In genomic region chr3:105710246-105710645, GRCm38 (mm10) we compare ENCODE assay signal across 10 mouse cellular contexts. TPM values are rescaled to one million over a fixed set of nuclear protein-coding genes. Genes with fewer than 3 reads are reported as not detected.
A peak's percentile ranks its signal among the peaks of the same experiment; 100 is the strongest.
DNase-seq lines count a peak whose midpoint lies in the region; ATAC-seq and TF ChIP-seq lines count a peak whose summit lies in the region.
"Had no signal": no experiment of that assay in that cellular context is flagged by ENCODE, and none has a peak within 500 bp of the region (broad histone marks: within the 10 kb centered on the region; RNA-seq: fewer than 3 reads in every experiment).

No protein-coding gene starts in this region.

- no peaks in the 10 kb centered on the region for H3K9me3 ChIP-seq in intestine, embryonic 14.5 days (ENCODE audit: control insufficient read depth, low read length)
- no peaks in the 10 kb centered on the region for H3K9me3 ChIP-seq in intestine, embryonic 16.5 days (ENCODE audit: control insufficient read depth, low read length)
- no peaks in the 10 kb centered on the region for H3K9me3 ChIP-seq in stomach, embryonic 15.5 days
- H3K9me3 ChIP-seq in stomach, postnatal 0 days (ENCODE audit: control insufficient read depth, low read length): no peaks in the 10 kb centered on the region
- H3K9me3 ChIP-seq: neural tube, embryonic 12.5 days had no signal

- H3K9ac ChIP-seq in intestine, embryonic 14.5 days (ENCODE audit: low read length): no peak overlapping the region
- H3K9ac ChIP-seq in intestine, embryonic 16.5 days (ENCODE audit: low read depth, low read length): no peak overlapping the region
- no peak overlapping the region for H3K9ac ChIP-seq in stomach, embryonic 15.5 days
- no peak overlapping the region for H3K9ac ChIP-seq in stomach, postnatal 0 days (ENCODE audit: low read length)
- H3K9ac ChIP-seq: neural tube, embryonic 12.5 days had no signal

- H3K4me1 ChIP-seq in intestine, embryonic 14.5 days (replicated peaks; ENCODE audit: control insufficient read depth, insufficient read depth, low read length): no peaks in the 10 kb centered on the region; the same call in none of the 2 replicates
- peaks cover 6% of the 10 kb centered on the region for H3K4me1 ChIP-seq in intestine, embryonic 16.5 days (ENCODE audit: control insufficient read depth, insufficient read depth, low read length)
- H3K4me1 ChIP-seq in stomach, embryonic 15.5 days: peaks cover 13% of the 10 kb centered on the region
- peaks cover 2% of the 10 kb centered on the region for H3K4me1 ChIP-seq in stomach, postnatal 0 days (replicated peaks; ENCODE audit: control insufficient read depth, insufficient read depth)

- H3K27ac ChIP-seq in intestine, embryonic 14.5 days (ENCODE audit: low read depth): no peak overlapping the region
- no peak overlapping the region for H3K27ac ChIP-seq in intestine, embryonic 16.5 days (ENCODE audit: low read length)
- H3K27ac ChIP-seq in stomach, embryonic 15.5 days: 0 out of 2 replicates have a peak overlapping the region, but pooled peaks have one; percentile 4
- no peak overlapping the region; the same call in 1 of the 2 replicates for H3K27ac ChIP-seq in stomach, postnatal 0 days (replicated peaks)
- H3K27ac ChIP-seq: kidney, postnatal 0 days; neural tube, embryonic 12.5 days had no signal

- no peaks in the 10 kb centered on the region for H3K36me3 ChIP-seq in intestine, embryonic 14.5 days (ENCODE audit: control insufficient read depth, insufficient read depth, low read length)
- no peaks in the 10 kb centered on the region for H3K36me3 ChIP-seq in intestine, embryonic 16.5 days (ENCODE audit: control insufficient read depth, insufficient read depth, low read length)
- no peaks in the 10 kb centered on the region for H3K36me3 ChIP-seq in stomach, embryonic 15.5 days
- no peaks in the 10 kb centered on the region for H3K36me3 ChIP-seq in stomach, postnatal 0 days (ENCODE audit: control insufficient read depth, insufficient read depth, low read length)
- H3K36me3 ChIP-seq: neural tube, embryonic 12.5 days had no signal

- no peak for TF ChIP-seq CTCF in stomach, postnatal 0 days (IDR thresholded peaks at IDR 0.05; ENCODE audit: low read depth)

- no peak overlapping the region for H3K4me3 ChIP-seq in intestine, embryonic 14.5 days (ENCODE audit: low read depth, low read length)
- H3K4me3 ChIP-seq in intestine, embryonic 16.5 days (ENCODE audit: low read length): no peak overlapping the region
- no peak overlapping the region for H3K4me3 ChIP-seq in stomach, embryonic 15.5 days (replicated peaks)
- H3K4me3 ChIP-seq in stomach, postnatal 0 days (ENCODE audit: low read depth, low read length): no peak overlapping the region
- H3K4me3 ChIP-seq: neural tube, embryonic 12.5 days had no signal

- TF ChIP-seq EP300 in stomach, postnatal 0 days (optimal IDR thresholded peaks at IDR 0.05): no peak

- 65% methylated on average over 6 of the region's 6 CpGs for WGBS in intestine, embryonic 14.5 days
- 49% methylated on average over 6 of the region's 6 CpGs for whole genome bisulfite sequencing in intestine, embryonic 16.5 days
- 49% methylated on average over 6 of the region's 6 CpGs for WGBS in stomach, embryonic 15.5 days
- WGBS in stomach, postnatal 0 days: 39% methylated on average over 6 of the region's 6 CpGs

- H3K4me2 ChIP-seq in intestine, embryonic 14.5 days (ENCODE audit: low read length): no peak overlapping the region
- no peak overlapping the region for H3K4me2 ChIP-seq in intestine, embryonic 16.5 days (ENCODE audit: low read depth, low read length)
- no peak overlapping the region for H3K4me2 ChIP-seq in stomach, embryonic 15.5 days
- H3K4me2 ChIP-seq in stomach, postnatal 0 days (replicated peaks; ENCODE audit: low read depth): no peak overlapping the region
- H3K4me2 ChIP-seq: neural tube, embryonic 12.5 days had no signal

- ATAC-seq in intestine, embryonic 14.5 days (replicated peaks; ENCODE audit: low FRiP score, low TSS enrichment, low read depth): no peak
- no peak for ATAC-seq in intestine, embryonic 16.5 days
- ATAC-seq in stomach, embryonic 15.5 days (ENCODE audit: insufficient read depth, low FRiP score, low read depth): no peak
- no peak for ATAC-seq in stomach, postnatal 0 days (ENCODE audit: low FRiP score, low TSS enrichment)

- peak; percentile 47 for DNase-seq in intestine, embryonic 14.5 days (ENCODE audit: low spot score)
- no peak for DNase-seq in stomach, postnatal 0 days (ENCODE audit: low spot score)
- DNase-seq in cerebellum, postnatal 4 days (ENCODE audit: low spot score in 2 of 2): peak; percentile 49 to 81
- DNase-seq in spleen, adult 18-20 months: no peak
- no peak for DNase-seq in ovary, postnatal 36 days (ENCODE audit: low spot score)
- DNase-seq: thymus, postnatal 36 days had no signal

- H3K27me3 ChIP-seq in intestine, embryonic 14.5 days (replicated peaks; ENCODE audit: control insufficient read depth, insufficient read depth, low read length): peaks cover 14% of the 10 kb centered on the region
- H3K27me3 ChIP-seq in intestine, embryonic 16.5 days (replicated peaks; ENCODE audit: control insufficient read depth, insufficient read depth, low read length): peaks cover 7% of the 10 kb centered on the region
- H3K27me3 ChIP-seq in stomach, embryonic 15.5 days (replicated peaks): no peaks in the 10 kb centered on the region
- no peaks in the 10 kb centered on the region for H3K27me3 ChIP-seq in stomach, postnatal 0 days (ENCODE audit: control insufficient read depth, insufficient read depth, low read length)

RNA-seq across cellular contexts. Expression of gene Inka2, which starts 5.8 kb away (rescaled TPM):
- 0.81 and 1.1 TPM in 2 replicates for polyA plus RNA-seq in intestine, embryonic 14.5 days (2014; fragmentation: Nextera tagmentation; extraction: Ambion mirVana)
- 1.6 and 1.7 TPM in 2 replicates for polyA plus RNA-seq in intestine, embryonic 16.5 days (2015; fragmentation: Nextera tagmentation; extraction: Ambion mirVana)
- polyA plus RNA-seq in stomach, embryonic 15.5 days (2015; fragmentation: Nextera tagmentation; extraction: Ambion mirVana): 2.9 and 3.0 TPM in 2 replicates
- 2.8 and 2.9 TPM in 2 replicates for polyA plus RNA-seq in stomach, postnatal 0 days (2015; fragmentation: Nextera tagmentation; extraction: Ambion mirVana)

RNA-seq across cellular contexts. Expression of gene Ddx20, which starts 22.9 kb away (rescaled TPM):
- polyA plus RNA-seq in intestine, embryonic 14.5 days (2014; fragmentation: Nextera tagmentation; extraction: Ambion mirVana): 38.2 and 43.9 TPM in 2 replicates
- 33.7 and 35.3 TPM in 2 replicates for polyA plus RNA-seq in intestine, embryonic 16.5 days (2015; fragmentation: Nextera tagmentation; extraction: Ambion mirVana)
- 35.1 and 38.4 TPM in 2 replicates for polyA plus RNA-seq in stomach, embryonic 15.5 days (2015; fragmentation: Nextera tagmentation; extraction: Ambion mirVana)
- polyA plus RNA-seq in stomach, postnatal 0 days (2015; fragmentation: Nextera tagmentation; extraction: Ambion mirVana): 14.7 and 16.0 TPM in 2 replicates

Comparison
In these comparisons a context has a peak if more than half of its experiments do, and no peak if none do; other contexts are left out.
1. DNase-seq: peak in intestine, embryonic 14.5 days (single experiment) and cerebellum, postnatal 4 days (2 of 2); none in stomach, postnatal 0 days (single experiment), spleen, adult 18-20 months (0 of 2) and ovary, postnatal 36 days (single experiment).